Mouse (Mus musculus) testis, adult 2 months (tissue): ENCODE results near the gene Zcwpw1.
"Not testable (repeated sequence)": the region's sequence is repeated elsewhere in the genome, so short reads cannot be mapped to it uniquely, and the experiment has no call there.

Experiments
- CTCF ChIP-seq: fragments of 200-500 bp; IDR thresholded peaks from 2 replicates; pipeline ENCODE4 v1.5.1; 2012; ENCODE audit warnings: low read depth, mild to moderate bottlenecking, inconsistent platforms, low read length, moderate library complexity; ENCODE audit not compliant: control insufficient read depth, insufficient read depth, insufficient replicate concordance
- POLR2A ChIP-seq: fragments of 200-500 bp; IDR thresholded peaks from 2 replicates; pipeline ENCODE4 v1.6.1; 2012; ENCODE audit warnings: low read depth, mild to moderate bottlenecking, inconsistent platforms, low read length, moderate library complexity; ENCODE audit not compliant: control insufficient read depth

- TF ChIP-seq POLR2A, CTCF: not testable (repeated sequence)
Observed at GRCm38 (mm10) chr5:137856870-137857269, 69.3 kb downstream of the Zcwpw1 start.
